Mouse (Mus musculus) kidney, adult 2 months (tissue): ENCODE results near the gene Hipk3.

Experiments used
- CTCF ChIP-seq: fragments of 200-500 bp; conservative IDR thresholded peaks from 2 replicates; pipeline ENCODE4 v1.5.1; 2011; ENCODE audit warnings: low read depth, mild to moderate bottlenecking, control low read depth, low read length, moderate library complexity, mixed read lengths; ENCODE audit not compliant: insufficient read depth, insufficient read length
- POLR2A ChIP-seq: fragments of 200-500 bp; IDR thresholded peaks from one replicate; pipeline ENCODE4 v1.6.1; 2011; ENCODE audit warnings: low read depth, low read length, control low read depth

GRCm38 (mm10) chr2:104471161-104471560, 23.1 kb downstream of the Hipk3 start:
- no peak for TF ChIP-seq POLR2A
- no peak for TF ChIP-seq CTCF
